Mouse (Mus musculus) CH12.LX (cell line): Measurements from ENCODE around the gene Socs1. TPM values are rescaled to one million over a fixed set of nuclear protein-coding genes. Genes with fewer than 3 reads are reported as not detected.

Experiments
- DNase-seq: peaks from one replicate; pipeline ENCODE4 v3.0.0-alpha.2; 2013; ENCODE audit errors: extremely low read depth
- H3K27ac ChIP-seq: 2 replicates; pipeline ENCODE4 v1.5.1; 2012; ENCODE audit warnings: low read depth, mild to moderate bottlenecking, control low read depth, moderate library complexity; ENCODE audit not compliant: insufficient read depth
- H3K27me3 ChIP-seq: replicated peaks from 2 replicates; pipeline ENCODE3; 2012; ENCODE audit warnings: inconsistent platforms
- H3K36me3 ChIP-seq, 2 experiments: replicated peaks in 1 of 2; 2 replicates each; pipeline versions ENCODE3 to v1.6.1; 2012; ENCODE audit warnings: inconsistent platforms in 1 of 2, low read length in 1 of 2, mild to moderate bottlenecking in 1 of 2, mixed read lengths in 1 of 2, moderate library complexity in 1 of 2; ENCODE audit not compliant: control insufficient read depth in 1 of 2, insufficient read depth in 1 of 2
- H3K4me1 ChIP-seq, 2 experiments: 2 replicates each; pipeline ENCODE4 v1.6.1; 2012; ENCODE audit warnings: inconsistent platforms in 1 of 2, moderate library complexity in 1 of 2; ENCODE audit not compliant: insufficient read depth in 2 of 2, control insufficient read depth in 1 of 2
- H3K4me2 ChIP-seq: 2 replicates; pipeline ENCODE4 v1.6.1; 2012; ENCODE audit warnings: low read depth, mild to moderate bottlenecking, control low read depth; ENCODE audit not compliant: poor library complexity, insufficient read depth, severe bottlenecking
- H3K4me3 ChIP-seq, 3 experiments: fragments of 150-350 bp in 1 of 3; sonication (generic) in 1 of 3; replicated peaks in 1 of 3; 2 replicates each; pipeline versions ENCODE3 to v1.5.1; 2011 to 2012; ENCODE audit warnings: low read depth in 2 of 3, low read length in 2 of 3, mild to moderate bottlenecking in 2 of 3, moderate library complexity in 2 of 3, control low read depth in 1 of 3, improper control_type of control experiment in 1 of 3, inconsistent platforms in 1 of 3, mixed read lengths in 1 of 3; ENCODE audit not compliant: poor library complexity in 1 of 3
- H3K79me2 ChIP-seq: replicated peaks from 2 replicates; pipeline ENCODE4 v1.6.1; 2012; ENCODE audit warnings: mild to moderate bottlenecking, moderate library complexity; ENCODE audit not compliant: control insufficient read depth, poor library complexity, insufficient read depth, severe bottlenecking; ENCODE audit errors: extremely low read depth
- H3K9ac ChIP-seq: 2 replicates; pipeline ENCODE4 v1.6.1; 2012; ENCODE audit warnings: low read depth, mild to moderate bottlenecking, control low read depth, moderate library complexity; ENCODE audit not compliant: insufficient read depth
- H3K9me3 ChIP-seq: replicated peaks from 2 replicates; pipeline ENCODE3; 2012; ENCODE audit warnings: low read length, inconsistent platforms, mixed read lengths
- BHLHE40 ChIP-seq: IDR thresholded peaks from 2 replicates; pipeline ENCODE4 v1.6.1; 2011; ENCODE audit warnings: mild to moderate bottlenecking, low read depth, low read length, improper control_type of control experiment
- CHD1 ChIP-seq: IDR thresholded peaks from 2 replicates; pipeline ENCODE4 v1.6.1; 2012; ENCODE audit warnings: low read depth, low read length, improper control_type of control experiment, inconsistent platforms
- CHD2 ChIP-seq: IDR thresholded peaks from 2 replicates; pipeline ENCODE4 v1.6.1; 2011; ENCODE audit warnings: low read length, improper control_type of control experiment
- CTCF ChIP-seq, 2 experiments: IDR thresholded peaks in 1 of 2; conservative IDR thresholded peaks in 1 of 2; 2 replicates each; pipeline ENCODE4 v1.5.1; 2011 to 2012; ENCODE audit warnings: low read depth in 2 of 2, low read length in 2 of 2, improper control_type of control experiment in 1 of 2, inconsistent platforms in 1 of 2, mild to moderate bottlenecking in 1 of 2, moderate library complexity in 1 of 2
- E2F4 ChIP-seq: IDR thresholded peaks from 2 replicates; pipeline ENCODE4 v1.6.1; 2011; ENCODE audit warnings: low read depth, low read length, improper control_type of control experiment; ENCODE audit not compliant: insufficient replicate concordance
- IRF4 ChIP-seq: IDR thresholded peaks from 2 replicates; pipeline ENCODE4 v1.6.1; 2014; ENCODE audit warnings: low read depth, mild to moderate bottlenecking, inconsistent platforms, low read length, improper control_type of control experiment
- JUN ChIP-seq: IDR thresholded peaks from 2 replicates; pipeline ENCODE4 v1.6.1; 2011; ENCODE audit warnings: low read depth, mild to moderate bottlenecking, low read length, improper control_type of control experiment, moderate library complexity; ENCODE audit not compliant: insufficient read depth
- JUND ChIP-seq: conservative IDR thresholded peaks from 2 replicates; pipeline ENCODE4 v1.6.1; 2011; ENCODE audit warnings: low read depth, low read length, improper control_type of control experiment
- MAFK ChIP-seq: IDR thresholded peaks from 2 replicates; pipeline ENCODE4 v1.6.1; 2011; ENCODE audit warnings: low read length, improper control_type of control experiment; ENCODE audit not compliant: insufficient replicate concordance
- MAX ChIP-seq: IDR thresholded peaks from 2 replicates; pipeline ENCODE4 v1.6.1; 2011; ENCODE audit warnings: low read length, improper control_type of control experiment
- MAZ ChIP-seq: IDR thresholded peaks from 2 replicates; pipeline ENCODE4 v1.6.1; 2012; ENCODE audit warnings: low read depth, mild to moderate bottlenecking, inconsistent platforms, low read length, improper control_type of control experiment, moderate library complexity
- MEF2A ChIP-seq: IDR thresholded peaks from 2 replicates; pipeline ENCODE4 v1.6.1; 2014; ENCODE audit warnings: low read depth, mild to moderate bottlenecking, inconsistent platforms, low read length, improper control_type of control experiment, borderline replicate concordance
- PAX5 ChIP-seq: IDR thresholded peaks from 2 replicates; pipeline ENCODE4 v1.6.1; 2012; ENCODE audit warnings: low read length, inconsistent platforms, mixed read lengths
- POLR2A ChIP-seq: IDR thresholded peaks from 2 replicates; pipeline ENCODE4 v1.6.1; 2011; ENCODE audit warnings: low read depth, mild to moderate bottlenecking, improper control_type of control experiment, low read length
- POLR2AphosphoS2 ChIP-seq: IDR thresholded peaks from 2 replicates; pipeline ENCODE4 v1.6.1; 2011; ENCODE audit warnings: low read depth, low read length, improper control_type of control experiment
- RAD21 ChIP-seq: IDR thresholded peaks from 2 replicates; pipeline ENCODE4 v1.6.1; 2011; ENCODE audit warnings: low read depth, mild to moderate bottlenecking, low read length, improper control_type of control experiment, moderate library complexity
- RCOR1 ChIP-seq: conservative IDR thresholded peaks from 2 replicates; pipeline ENCODE4 v1.6.1; 2012; ENCODE audit warnings: low read depth, mild to moderate bottlenecking, inconsistent platforms, low read length, improper control_type of control experiment
- SIN3A ChIP-seq: IDR thresholded peaks from 2 replicates; pipeline ENCODE4 v1.6.1; 2012; ENCODE audit warnings: low read length, improper control_type of control experiment, inconsistent platforms
- SMC3 ChIP-seq: IDR thresholded peaks from 2 replicates; pipeline ENCODE4 v1.6.1; 2011; ENCODE audit warnings: low read depth, low read length, improper control_type of control experiment
- TBP ChIP-seq: conservative IDR thresholded peaks from 2 replicates; pipeline ENCODE4 v1.6.1; 2011; ENCODE audit warnings: low read depth, low read length, improper control_type of control experiment
- TCF12 ChIP-seq: IDR thresholded peaks from 2 replicates; pipeline ENCODE4 v1.6.1; 2014; ENCODE audit warnings: low read depth, mild to moderate bottlenecking, inconsistent platforms, low read length, improper control_type of control experiment
- UBTF ChIP-seq: IDR thresholded peaks from 2 replicates; pipeline ENCODE4 v1.6.1; 2012; ENCODE audit warnings: low read depth, mild to moderate bottlenecking, inconsistent platforms, low read length, improper control_type of control experiment, moderate library complexity
- ZMIZ1 ChIP-seq: IDR thresholded peaks from 2 replicates; pipeline ENCODE4 v1.6.1; 2012; ENCODE audit warnings: low read depth, mild to moderate bottlenecking, inconsistent platforms, low read length, improper control_type of control experiment
- ZNF384 ChIP-seq: IDR thresholded peaks from 2 replicates; pipeline ENCODE4 v1.6.1; 2012; ENCODE audit warnings: low read depth, low read length, improper control_type of control experiment, inconsistent platforms
- dilution Hi-C: fragments of 300-500 bp; cut with MboI; formaldehyde crosslinking; loops from 2 replicates; pipeline ENCODE4 v1.14.3; 2020; ENCODE audit warnings: low sequenced_read_pairs; ENCODE audit not compliant: extremely low pct_unique_long_range_greater_than_20kb, extremely low pct_ligation_motif_present
- in situ Hi-C: fragments of 300-500 bp; cut with MboI; formaldehyde crosslinking; loops from 3 replicates; pipeline ENCODE4 v1.14.3; 2019; ENCODE audit warnings: low sequenced_read_pairs, low pct_ligation_motif_present, low pct_unique_long_range_greater_than_20kb, mixed read lengths
- polyA plus RNA-seq: library from polyadenylated mRNA; unstranded; fragments of >175 nt; gene quantifications from 2 replicates; pipeline ENCODE4 v1.2.1, GENCODE M21; 2012; ENCODE audit warnings: low read depth; ENCODE audit not compliant: insufficient read length
- total RNA-seq, 2 experiments: library from RNA; depleted of rRNA; stranded (reverse); fragments of 300-350 nt in 1 of 2; fragments of >200 nt in 1 of 2; gene quantifications; 2 replicates each; pipeline ENCODE4 v1.2.3; 2012 to 2014

The Socs1 gene
- total and polyA plus RNA-seq, 3 experiments = 18.8 to 29.1 (median 27.6) TPM

- Histone ChIP-seq H3K4me2 (no peak within 1 kb of the TSS), H3K4me3 (no peak within 1 kb of the TSS), H3K27ac (no peak within 1 kb of the TSS), H3K9ac (no peak within 1 kb of the TSS), H3K27me3 (no peaks in the 10 kb centered on the region), H3K36me3 (no peaks in the 10 kb centered on the region), H3K4me1 (peaks cover 31 to 37% of the 10 kb centered on the region in 2 experiments), H3K9me3 (no peaks in the 10 kb centered on the region), H3K79me2 (no peaks in the 10 kb centered on the region)
- DNase-seq = no peak
- in situ Hi-C loops = loop anchor here (5.0 kb wide), 1 partner anchor 42 kb away; no protein-coding TSS in a partner anchor
- dilution Hi-C loops = no loop called here
- TF ChIP-seq TBP (no peak), RAD21 (no peak), JUND (no peak), ZNF384 (no peak), TCF12 (no peak), JUN (no peak), SMC3 (no peak), MEF2A (no peak), MAFK (no peak), BHLHE40 (no peak), PAX5 (no peak), IRF4 (no peak), UBTF (no peak)
These were observed 5.4 kb upstream of the Socs1 start, which contains the start of gene Prm3 for GRCm38 (mm10) chr16:10790702-10791101. Gene Prm3 (minus strand): TSS chr16:10790914.

GRCm38 (mm10) chr16:10788866-10789265 lies 3.5 kb upstream of the Socs1 start:
- H3K4me1 ChIP-seq = peaks cover 31 to 37% of the 10 kb centered on the region in 2 experiments
- no peak overlapping the region for H3K4me2 ChIP-seq
- in situ Hi-C loops = loop anchor here (5.0 kb wide), 2 partner anchors 122 to 217 kb away; no protein-coding TSS in a partner anchor
- DNase-seq = peak; percentile 42
- no peak for TF ChIP-seq TBP
- no peak for TF ChIP-seq PAX5
- TF ChIP-seq TCF12 = no peak
- no peak for TF ChIP-seq JUN
- TF ChIP-seq RCOR1 = no peak
- TF ChIP-seq MAX = no peak
- TF ChIP-seq ZMIZ1 = no peak
- no peak for TF ChIP-seq CHD2
- TF ChIP-seq CHD1 = no peak
- no peak for TF ChIP-seq IRF4
- TF ChIP-seq E2F4 = no peak
- TF ChIP-seq CTCF (conservative IDR thresholded peaks at IDR 0.05 in 1 of 2, IDR thresholded peaks at IDR 0.05 in 1 of 2; ENCODE audit: low read depth in 2 of 2, low read length in 2 of 2) = no peak
- no peak for TF ChIP-seq POLR2A
- TF ChIP-seq JUND = no peak
- TF ChIP-seq POLR2AphosphoS2 = no peak
- no peak for TF ChIP-seq SIN3A
- TF ChIP-seq MAZ = no peak
- H3K79me2 ChIP-seq = peaks cover 9% of the 10 kb centered on the region
- no peak overlapping the region for H3K27ac ChIP-seq
- no peak overlapping the region for H3K9ac ChIP-seq
- H3K27me3 ChIP-seq = no peaks in the 10 kb centered on the region
- dilution Hi-C loops = no loop called here
- no peaks in the 10 kb centered on the region for H3K9me3 ChIP-seq
- no peak overlapping the region for H3K4me3 ChIP-seq
- H3K36me3 ChIP-seq = peaks cover 0 to 6% of the 10 kb centered on the region in 2 experiments
